ENCODE assay signal across 31 mouse cellular contexts in the genomic region with DNA sequence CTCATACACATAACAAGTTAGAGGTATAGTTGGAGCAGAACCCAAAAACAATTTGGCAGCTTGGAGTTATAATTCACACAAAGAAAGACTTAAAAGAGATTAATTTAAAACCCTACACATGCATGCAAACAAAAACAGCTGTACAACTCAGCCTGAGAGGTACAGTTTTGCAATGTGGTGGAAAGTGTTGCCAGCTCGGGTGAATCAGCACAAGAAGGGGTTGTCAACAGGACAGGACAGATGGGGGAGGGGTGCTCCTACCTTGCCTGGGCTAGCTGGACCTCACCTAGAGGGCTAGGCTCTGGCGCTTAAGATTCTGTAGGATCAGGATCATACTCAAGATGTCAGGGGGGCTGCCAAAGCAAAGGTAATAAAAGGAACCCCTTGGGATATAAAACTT. TPM values are rescaled to one million over a fixed set of nuclear protein-coding genes. Genes with fewer than 3 reads are reported as not detected.
"Had no signal": no experiment of that assay in that cellular context is flagged by ENCODE, and none has a peak within 500 bp of the region (broad histone marks: within the 10 kb centered on the region; RNA-seq: fewer than 3 reads in every experiment).

No protein-coding gene starts in this region.

- H3K27ac ChIP-seq: kidney, embryonic 15.5 days; layer of hippocampus, adult 2 months; left cerebral cortex, adult 2 months; liver, embryonic 12.5 days; liver, embryonic 15.5 days had no signal

- DNase-seq: kidney, adult 8-10 months; kidney, postnatal 10 days; layer of hippocampus, adult 9-11 months; layer of hippocampus, postnatal 36 days; lung, adult 2 months; lung, postnatal 14 days; lung, postnatal 4 days; midbrain, embryonic 14.5 days; thymus, adult 18-20 months; thymus, postnatal 4 days had no signal

- H3K4me3 ChIP-seq: kidney, embryonic 15.5 days; layer of hippocampus, adult 2 months; left cerebral cortex, adult 2 months; liver, embryonic 12.5 days; liver, embryonic 15.5 days had no signal

- ATAC-seq: liver, embryonic 12.5 days had no signal

- H3K4me2 ChIP-seq: kidney, embryonic 15.5 days; liver, embryonic 12.5 days; liver, embryonic 15.5 days; midbrain, embryonic 11.5 days had no signal

- H3K9ac ChIP-seq: kidney, embryonic 15.5 days; liver, embryonic 12.5 days; liver, embryonic 15.5 days had no signal

- H3K4me1 ChIP-seq: kidney, embryonic 15.5 days; liver, embryonic 12.5 days; liver, embryonic 15.5 days had no signal

- H3K9me3 ChIP-seq: kidney, embryonic 15.5 days; liver, embryonic 12.5 days; liver, embryonic 15.5 days had no signal

- H3K36me3 ChIP-seq: kidney, embryonic 15.5 days; liver, embryonic 12.5 days; liver, embryonic 15.5 days had no signal

RNA-seq across cellular contexts. Expression of a gene that starts 8.5 kb away (rescaled TPM):
- total RNA-seq: megakaryocyte progenitor cell, adult 5-6 weeks; megakaryocyte-erythroid progenitor cell, adult 5-6 weeks had no signal
- polyA plus RNA-seq: large intestine, adult 2 months; limb, embryonic 11.5 days; liver, embryonic 12.5 days; liver, embryonic 15.5 days; lung, adult 2 months; lung, embryonic 16.5 days; midbrain, embryonic 11.5 days; neural tube, embryonic 11.5 days; small intestine, adult 2 months; spleen, adult 2 months had no signal

RNA-seq across cellular contexts. Expression of a gene that starts 14.7 kb away (rescaled TPM):
- total RNA-seq: layer of hippocampus, adult 2 months; layer of hippocampus, postnatal 36 days; left cerebral cortex, adult 2 months; left cerebral cortex, postnatal 10 days; left cerebral cortex, postnatal 36 days; megakaryocyte progenitor cell, adult 5-6 weeks; megakaryocyte-erythroid progenitor cell, adult 5-6 weeks; midbrain, postnatal 0 days had no signal
- polyA plus RNA-seq: kidney, embryonic 15.5 days; limb, embryonic 11.5 days; limb, embryonic 14.5 days; liver, embryonic 12.5 days; liver, embryonic 15.5 days; lung, embryonic 16.5 days; midbrain, embryonic 11.5 days; midbrain, embryonic 14.5 days; midbrain, postnatal 0 days; neural tube, embryonic 11.5 days; neural tube, embryonic 14.5 days; small intestine, adult 2 months; spleen, adult 2 months; stomach, embryonic 16.5 days had no signal

RNA-seq across cellular contexts. Expression of a gene that starts 27.4 kb away (rescaled TPM):
- total RNA-seq: megakaryocyte progenitor cell, adult 5-6 weeks; megakaryocyte-erythroid progenitor cell, adult 5-6 weeks had no signal
- polyA plus RNA-seq: small intestine, adult 2 months; testis, adult 2 months had no signal

RNA-seq across cellular contexts. Expression of a gene that starts 46.5 kb away (rescaled TPM):
- total RNA-seq: layer of hippocampus, adult 2 months; layer of hippocampus, postnatal 36 days; left cerebral cortex, adult 2 months; left cerebral cortex, postnatal 10 days; left cerebral cortex, postnatal 36 days; megakaryocyte-erythroid progenitor cell, adult 5-6 weeks had no signal
- polyA plus RNA-seq: limb, embryonic 11.5 days; liver, embryonic 12.5 days; midbrain, embryonic 11.5 days; midbrain, embryonic 14.5 days; midbrain, postnatal 0 days; neural tube, embryonic 11.5 days; spleen, adult 2 months; testis, adult 2 months had no signal
